Mouse (Mus musculus): ENCODE measurements around the gene Cenpu. TPM values are rescaled to one million over a fixed set of nuclear protein-coding genes. Genes with fewer than 3 reads are reported as not detected.

Cenpu gene
- polyA plus RNA-seq, 1 experiment from 2014 or later = 19.8 TPM

DNA sequence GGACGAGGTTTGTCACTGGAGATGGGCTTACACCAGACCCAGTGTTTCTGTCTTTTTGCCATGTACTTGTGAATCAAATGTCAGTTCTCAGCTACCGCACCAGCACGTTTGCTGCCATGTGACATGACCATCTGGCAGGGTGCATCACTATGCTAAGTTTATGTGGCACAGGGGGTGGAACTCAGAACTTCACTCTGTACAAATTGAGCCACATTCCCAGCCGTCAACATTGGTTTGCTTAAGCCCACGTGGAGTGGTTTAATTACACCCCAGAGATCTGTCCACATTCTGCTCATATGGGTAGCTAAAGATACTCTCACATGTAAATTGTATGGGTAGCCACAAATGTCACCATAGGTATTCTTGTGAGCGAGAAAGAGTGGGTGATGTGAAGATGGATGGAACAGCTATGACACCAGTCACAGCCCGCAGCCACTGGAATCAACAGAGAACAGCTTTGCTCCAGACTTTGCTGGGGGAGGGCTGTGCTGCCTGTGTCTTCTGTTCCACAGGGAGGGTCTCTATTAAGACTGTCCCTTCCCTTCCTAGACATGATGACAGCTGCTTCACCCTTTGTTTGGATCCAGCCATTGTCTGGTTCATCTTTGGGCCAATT, 15.2 kb downstream of the Cenpu start:
- no peak overlapping the region for H3K9ac ChIP-seq (ENCODE audit: low read length)
- WGBS = 84% methylated on average over 7 of the region's 7 CpGs
- peaks cover 19% of the 10 kb centered on the region; the same call in 1 of the 2 replicates for H3K36me3 ChIP-seq (ENCODE audit: control insufficient read depth, insufficient read depth, low read length)
- DNase-seq (ENCODE audit: low spot score) = no peak
- H3K4me1 ChIP-seq (replicated peaks; ENCODE audit: control insufficient read depth, insufficient read depth, low read length) = 0 out of 2 replicates have a peak, but pooled peaks cover 4% of the 10 kb centered on the region
- no peak overlapping the region for H3K4me3 ChIP-seq (ENCODE audit: low read depth, low read length)
- ATAC-seq (replicated peaks; ENCODE audit: low FRiP score, low TSS enrichment, low read depth) = no peak
- no peaks in the 10 kb centered on the region for H3K9me3 ChIP-seq (ENCODE audit: control insufficient read depth, low read length)
- H3K27me3 ChIP-seq (replicated peaks; ENCODE audit: control insufficient read depth, insufficient read depth, low read length) = no peaks in the 10 kb centered on the region
- no peak overlapping the region for H3K4me2 ChIP-seq (ENCODE audit: low read length)
- H3K27ac ChIP-seq (ENCODE audit: low read depth) = no peak overlapping the region

DNA sequence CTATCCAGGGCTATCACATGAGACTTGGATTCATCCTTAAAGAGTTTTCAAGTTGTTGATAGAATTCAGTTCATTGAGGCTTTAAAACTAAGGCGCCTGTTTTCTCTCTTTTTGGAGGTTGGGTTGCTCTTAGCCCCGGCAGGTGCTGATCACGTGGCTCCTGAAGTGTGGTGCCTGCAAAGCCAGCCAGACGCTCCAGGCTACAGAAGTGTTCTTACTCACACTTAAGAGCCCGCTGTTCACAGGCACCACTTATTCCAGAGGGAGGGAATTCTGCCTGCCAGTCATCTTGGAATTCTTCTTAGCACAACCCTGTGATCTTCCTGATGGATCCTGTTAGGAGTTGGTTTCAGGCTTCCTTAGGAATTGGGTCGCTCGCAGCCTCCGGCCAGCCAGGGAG, 16.1 kb downstream of the Cenpu start:
- Histone ChIP-seq H3K27me3 (replicated peaks; ENCODE audit: control insufficient read depth, insufficient read depth, low read length) (no peaks in the 10 kb centered on the region), H3K9ac (ENCODE audit: low read length) (no peak overlapping the region), H3K27ac (ENCODE audit: low read depth) (no peak overlapping the region), H3K4me1 (replicated peaks; ENCODE audit: control insufficient read depth, insufficient read depth, low read length) (0 out of 2 replicates have a peak, but pooled peaks cover 4% of the 10 kb centered on the region), H3K4me2 (ENCODE audit: low read length) (no peak overlapping the region), H3K9me3 (ENCODE audit: control insufficient read depth, low read length) (no peaks in the 10 kb centered on the region), H3K4me3 (ENCODE audit: low read depth, low read length) (no peak overlapping the region), H3K36me3 (ENCODE audit: control insufficient read depth, insufficient read depth, low read length) (peaks cover 22% of the 10 kb centered on the region)
- ATAC-seq (replicated peaks; ENCODE audit: low FRiP score, low TSS enrichment, low read depth) (no peak), DNase-seq (ENCODE audit: low spot score) (no peak)
- 83% methylated on average over 8 of the region's 8 CpGs for WGBS

DNA sequence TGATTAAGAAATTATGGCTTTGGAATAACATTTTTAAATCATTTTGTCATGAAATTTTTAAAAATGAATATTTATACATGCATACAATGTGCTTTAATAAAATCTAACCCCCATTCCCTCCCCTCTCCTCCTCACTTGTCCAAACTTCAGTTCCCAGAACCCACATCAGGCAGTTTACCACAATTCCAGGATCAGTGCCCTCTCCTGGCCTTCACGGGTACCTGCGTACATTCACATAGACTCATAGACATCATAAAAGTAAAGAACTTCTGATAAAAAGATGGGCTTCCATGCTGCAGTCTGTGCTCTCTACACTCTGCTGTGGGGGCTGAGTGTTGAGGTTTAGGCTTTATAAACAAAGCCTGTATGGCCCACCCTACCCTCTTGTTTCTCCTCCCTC, 17.1 kb downstream of the Cenpu start:
- Histone ChIP-seq H3K4me1 (replicated peaks; ENCODE audit: control insufficient read depth, insufficient read depth, low read length) (0 out of 2 replicates have a peak, but pooled peaks cover 4% of the 10 kb centered on the region), H3K36me3 (ENCODE audit: control insufficient read depth, insufficient read depth, low read length) (peaks cover 26% of the 10 kb centered on the region), H3K9me3 (ENCODE audit: control insufficient read depth, low read length) (no peaks in the 10 kb centered on the region), H3K4me3 (ENCODE audit: low read depth, low read length) (no peak overlapping the region), H3K9ac (ENCODE audit: low read length) (no peak overlapping the region), H3K4me2 (ENCODE audit: low read length) (no peak overlapping the region), H3K27ac (ENCODE audit: low read depth) (no peak overlapping the region), H3K27me3 (replicated peaks; ENCODE audit: control insufficient read depth, insufficient read depth, low read length) (no peaks in the 10 kb centered on the region)
- no peak for ATAC-seq (replicated peaks; ENCODE audit: low FRiP score, low TSS enrichment, low read depth)
- no peak for DNase-seq (ENCODE audit: low spot score)
- 79% methylated on average over 2 of the region's 2 CpGs for WGBS

DNA sequence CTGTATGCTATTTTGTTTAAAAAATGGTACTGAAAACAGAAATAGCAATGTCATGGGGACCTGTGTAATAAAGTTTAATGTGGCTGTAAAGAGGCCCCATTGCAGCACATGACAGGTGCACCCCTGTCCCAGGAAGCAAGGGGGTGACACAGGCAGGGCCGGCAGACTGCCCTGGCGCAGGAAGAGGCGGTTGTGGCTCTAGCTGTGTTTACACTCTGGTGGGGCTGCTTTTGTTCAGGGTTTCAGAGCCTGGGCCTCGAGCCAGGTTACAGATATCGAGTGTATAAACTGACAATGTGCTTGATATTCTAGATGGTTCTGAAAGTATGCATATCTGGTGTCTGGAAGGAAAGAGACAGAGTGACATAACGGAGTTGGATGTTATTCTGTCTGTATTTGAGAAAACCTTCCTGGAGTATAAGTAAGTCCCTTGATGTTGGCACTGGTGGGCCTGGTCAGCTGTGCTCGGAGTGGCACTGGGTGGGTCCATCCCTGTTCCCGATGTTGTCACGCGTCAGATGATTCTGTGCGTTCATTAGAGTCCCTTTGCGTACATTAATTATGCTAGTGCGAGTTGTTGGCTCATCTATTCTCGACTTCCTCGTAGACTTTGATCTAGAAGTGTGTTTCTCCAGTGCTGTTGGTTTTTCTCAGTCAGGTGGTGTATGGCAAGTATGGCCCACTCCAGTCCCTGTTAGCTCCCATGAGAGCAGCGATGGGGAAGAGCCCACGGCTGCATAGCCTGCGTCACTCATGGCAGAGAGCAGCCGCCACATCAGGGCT, 18.0 kb downstream of the Cenpu start:
- Histone ChIP-seq H3K27me3 (replicated peaks; ENCODE audit: control insufficient read depth, insufficient read depth, low read length) (no peaks in the 10 kb centered on the region), H3K4me3 (ENCODE audit: low read depth, low read length) (no peak overlapping the region), H3K4me1 (replicated peaks; ENCODE audit: control insufficient read depth, insufficient read depth, low read length) (0 out of 2 replicates have a peak, but pooled peaks cover 4% of the 10 kb centered on the region), H3K36me3 (ENCODE audit: control insufficient read depth, insufficient read depth, low read length) (peaks cover 34% of the 10 kb centered on the region), H3K9me3 (ENCODE audit: control insufficient read depth, low read length) (no peaks in the 10 kb centered on the region), H3K4me2 (ENCODE audit: low read length) (no peak overlapping the region), H3K9ac (ENCODE audit: low read length) (no peak overlapping the region), H3K27ac (ENCODE audit: low read depth) (0 out of 2 replicates have a peak overlapping the region, but pooled peaks have one; percentile 5)
- WGBS = 81% methylated on average over 19 of the region's 19 CpGs
- DNase-seq (ENCODE audit: low spot score) (peak; percentile 54), ATAC-seq (replicated peaks; ENCODE audit: low FRiP score, low TSS enrichment, low read depth) (peak; percentile 61; the same call in 1 of the 2 replicates)

DNA sequence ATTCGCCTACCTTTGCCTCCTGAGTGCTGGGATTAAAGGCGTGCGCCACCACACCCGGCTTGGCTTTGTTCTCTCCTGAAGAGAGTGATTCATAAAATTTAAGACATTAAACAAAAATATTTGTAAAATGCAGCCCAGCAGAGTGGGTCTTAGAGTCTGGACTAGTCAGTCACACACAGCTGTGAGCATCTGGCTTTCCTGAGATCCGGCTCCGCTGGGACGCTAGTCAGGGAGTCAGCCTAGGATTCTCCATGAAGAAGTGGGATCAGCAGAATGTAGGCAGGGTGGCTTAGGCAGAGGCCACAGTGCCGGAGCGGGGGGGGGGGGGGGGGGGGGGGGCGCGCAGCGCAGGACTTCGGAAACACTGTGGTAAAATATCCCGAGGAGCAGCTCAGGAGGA, 18.8 kb downstream of the Cenpu start:
- Histone ChIP-seq H3K27ac (ENCODE audit: low read depth) (no peak overlapping the region), H3K9me3 (ENCODE audit: control insufficient read depth, low read length) (no peaks in the 10 kb centered on the region), H3K36me3 (ENCODE audit: control insufficient read depth, insufficient read depth, low read length) (peaks cover 40% of the 10 kb centered on the region), H3K27me3 (replicated peaks; ENCODE audit: control insufficient read depth, insufficient read depth, low read length) (no peaks in the 10 kb centered on the region), H3K9ac (ENCODE audit: low read length) (no peak overlapping the region), H3K4me3 (ENCODE audit: low read depth, low read length) (no peak overlapping the region), H3K4me2 (ENCODE audit: low read length) (no peak overlapping the region), H3K4me1 (replicated peaks; ENCODE audit: control insufficient read depth, insufficient read depth, low read length) (0 out of 2 replicates have a peak, but pooled peaks cover 4% of the 10 kb centered on the region)
- WGBS = 84% methylated on average over 9 of the region's 14 CpGs
- peak; percentile 53 for DNase-seq (ENCODE audit: low spot score)
- ATAC-seq (replicated peaks; ENCODE audit: low FRiP score, low TSS enrichment, low read depth) = 0 out of 2 replicates have a peak, but pooled peaks have one; percentile 55

DNA sequence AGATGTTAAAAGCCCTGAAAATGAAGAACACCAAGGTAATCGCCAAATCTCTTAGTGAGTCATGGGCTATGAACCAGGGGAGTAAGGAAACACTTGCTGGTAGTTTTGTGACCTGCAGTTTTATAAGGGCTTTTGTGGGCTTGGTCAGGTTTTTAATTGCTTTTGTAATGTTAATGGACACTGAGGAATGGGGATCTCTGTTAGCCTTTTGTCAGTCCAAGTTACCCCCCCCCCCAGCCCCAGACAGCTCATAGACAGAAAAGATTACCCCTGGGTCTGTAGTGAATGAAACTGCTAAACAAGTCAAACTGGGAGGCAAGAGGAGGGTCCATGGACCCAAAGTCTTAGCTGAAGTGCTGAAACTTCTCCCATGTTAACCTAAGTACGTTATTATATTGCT, 21.6 kb downstream of the Cenpu start:
- H3K36me3 ChIP-seq (ENCODE audit: control insufficient read depth, insufficient read depth, low read length) = peaks cover 62% of the 10 kb centered on the region
- 85% methylated on average over 2 of the region's 2 CpGs for WGBS
- H3K9ac ChIP-seq (ENCODE audit: low read length) = no peak overlapping the region
- no peak overlapping the region for H3K27ac ChIP-seq (ENCODE audit: low read depth)
- no peaks in the 10 kb centered on the region for H3K27me3 ChIP-seq (replicated peaks; ENCODE audit: control insufficient read depth, insufficient read depth, low read length)
- DNase-seq (ENCODE audit: low spot score) (no peak), ATAC-seq (replicated peaks; ENCODE audit: low FRiP score, low TSS enrichment, low read depth) (no peak)
- H3K4me3 ChIP-seq (ENCODE audit: low read depth, low read length) = no peak overlapping the region
- H3K4me1 ChIP-seq (replicated peaks; ENCODE audit: control insufficient read depth, insufficient read depth, low read length) = 0 out of 2 replicates have a peak, but pooled peaks cover 4% of the 10 kb centered on the region
- no peaks in the 10 kb centered on the region for H3K9me3 ChIP-seq (ENCODE audit: control insufficient read depth, low read length)
- no peak overlapping the region for H3K4me2 ChIP-seq (ENCODE audit: low read length)

DNA sequence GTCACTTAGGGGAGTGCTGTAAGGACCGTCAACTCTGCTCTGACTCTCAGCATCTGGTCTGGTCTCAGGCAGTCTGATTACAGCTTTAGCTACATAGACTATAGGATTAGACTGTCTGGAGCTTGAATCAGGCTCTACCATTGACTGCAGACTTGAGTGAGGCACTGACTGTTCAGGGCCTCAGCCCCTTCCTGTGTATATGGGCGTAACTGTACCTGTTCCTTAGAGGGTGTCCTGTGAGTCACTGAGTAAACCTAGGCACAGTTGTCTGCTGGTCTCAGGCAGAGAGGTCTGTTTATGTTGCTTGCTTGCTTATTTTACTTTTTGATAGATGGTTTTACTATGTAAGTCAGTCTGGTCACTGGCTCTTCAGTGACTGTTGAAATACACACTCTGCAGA, 22.1 kb downstream of the Cenpu start:
- no peak overlapping the region for H3K27ac ChIP-seq (ENCODE audit: low read depth)
- ATAC-seq (replicated peaks; ENCODE audit: low FRiP score, low TSS enrichment, low read depth) = no peak
- 0 out of 2 replicates have a peak, but pooled peaks cover 4% of the 10 kb centered on the region for H3K4me1 ChIP-seq (replicated peaks; ENCODE audit: control insufficient read depth, insufficient read depth, low read length)
- H3K9me3 ChIP-seq (ENCODE audit: control insufficient read depth, low read length) = no peaks in the 10 kb centered on the region
- H3K4me3 ChIP-seq (ENCODE audit: low read depth, low read length) = no peak overlapping the region
- WGBS = 81% methylated on average over 2 of the region's 2 CpGs
- peaks cover 67% of the 10 kb centered on the region for H3K36me3 ChIP-seq (ENCODE audit: control insufficient read depth, insufficient read depth, low read length)
- H3K4me2 ChIP-seq (ENCODE audit: low read length) = no peak overlapping the region
- no peak overlapping the region for H3K9ac ChIP-seq (ENCODE audit: low read length)
- DNase-seq (ENCODE audit: low spot score) = no peak
- H3K27me3 ChIP-seq (replicated peaks; ENCODE audit: control insufficient read depth, insufficient read depth, low read length) = no peaks in the 10 kb centered on the region

DNA sequence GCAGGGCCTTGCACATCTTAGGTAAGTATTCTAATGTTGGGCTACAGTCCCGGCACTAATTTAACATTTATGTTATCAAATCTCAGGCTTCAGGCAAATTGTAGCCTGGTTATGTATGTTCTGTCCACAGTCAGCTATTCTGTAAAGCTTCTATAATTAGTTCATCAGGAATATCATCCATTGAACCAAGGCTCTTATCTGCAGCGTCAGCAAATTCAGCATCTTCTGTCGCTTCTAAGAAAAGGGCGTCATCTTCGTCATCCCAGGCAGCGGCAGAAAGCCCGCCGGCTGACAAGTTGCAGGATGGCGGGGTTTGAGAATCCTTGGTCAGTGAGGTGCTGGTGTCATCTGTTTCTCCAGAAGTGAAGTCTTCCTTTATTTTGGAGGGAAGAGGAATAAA, 27.0 kb downstream of the Cenpu start:
- WGBS = 91% methylated on average over 9 of the region's 9 CpGs
- H3K9me3 ChIP-seq (ENCODE audit: control insufficient read depth, low read length) = no peaks in the 10 kb centered on the region

More for the DNA sequence above, 27.0 kb downstream of the Cenpu start:
- Histone ChIP-seq H3K27me3 (replicated peaks; ENCODE audit: control insufficient read depth, insufficient read depth, low read length) (no peaks in the 10 kb centered on the region), H3K4me2 (ENCODE audit: low read length) (no peak overlapping the region), H3K9ac (ENCODE audit: low read length) (no peak overlapping the region), H3K4me1 (replicated peaks; ENCODE audit: control insufficient read depth, insufficient read depth, low read length) (no peaks in the 10 kb centered on the region), H3K4me3 (ENCODE audit: low read depth, low read length) (no peak overlapping the region), H3K36me3 (ENCODE audit: control insufficient read depth, insufficient read depth, low read length) (peaks cover 72% of the 10 kb centered on the region), H3K27ac (ENCODE audit: low read depth) (no peak overlapping the region)
- DNase-seq (ENCODE audit: low spot score) (no peak), ATAC-seq (replicated peaks; ENCODE audit: low FRiP score, low TSS enrichment, low read depth) (no peak)
